Mouse (Mus musculus) neural tube, embryonic 11.5 days (tissue): ENCODE data around the gene Eif3b. TPM values are rescaled to one million over a fixed set of nuclear protein-coding genes. Genes with fewer than 3 reads are reported as not detected.

Experiments used
- ATAC-seq: fragments of 200-750 bp; cut with Nextera tagmentation; 2 replicates; pipeline ENCODE4 v1.8.0; 2017; ENCODE audit warnings: moderate number of reproducible peaks, mild to moderate bottlenecking, moderate TSS enrichment, moderate library complexity; ENCODE audit not compliant: insufficient read depth, low FRiP score, low TSS enrichment
- DNase-seq: peaks from one replicate; pipeline ENCODE4 v3.0.0-alpha.2; 2015; ENCODE audit warnings: low spot score
- H3K27ac ChIP-seq: fragments of 300-500 bp; sonication (generic); 2 replicates; pipeline ENCODE4 v1.5.1; 2014; ENCODE audit warnings: low read depth, mild to moderate bottlenecking, low read length
- H3K27me3 ChIP-seq: fragments of 300-500 bp; sonication (generic); 2 replicates; pipeline ENCODE4 v1.6.1; 2014; ENCODE audit warnings: mild to moderate bottlenecking, low read length, mixed read lengths; ENCODE audit not compliant: control insufficient read depth, insufficient read depth
- H3K36me3 ChIP-seq: fragments of 300-500 bp; sonication (generic); 2 replicates; pipeline ENCODE4 v1.6.1; 2014; ENCODE audit warnings: mild to moderate bottlenecking, low read length, moderate library complexity, mixed read lengths; ENCODE audit not compliant: control insufficient read depth, insufficient read depth
- H3K4me1 ChIP-seq: fragments of 300-500 bp; sonication (generic); 2 replicates; pipeline ENCODE4 v1.6.1; 2014; ENCODE audit warnings: low read length, mixed read lengths; ENCODE audit not compliant: control insufficient read depth, insufficient read depth
- H3K4me2 ChIP-seq: fragments of 300-500 bp; sonication (generic); 2 replicates; pipeline ENCODE4 v1.6.1; 2014; ENCODE audit warnings: low read depth, mild to moderate bottlenecking, moderate library complexity
- H3K4me3 ChIP-seq: fragments of 300-500 bp; sonication (generic); 2 replicates; pipeline ENCODE4 v1.5.1; 2014; ENCODE audit warnings: low read depth, low read length
- H3K9ac ChIP-seq: fragments of 300-500 bp; sonication (generic); 2 replicates; pipeline ENCODE4 v1.6.1; 2014; ENCODE audit warnings: mild to moderate bottlenecking, low read length
- H3K9me3 ChIP-seq: fragments of 300-500 bp; sonication (generic); 2 replicates; pipeline ENCODE4 v1.6.1; 2016; ENCODE audit warnings: low read length; ENCODE audit not compliant: control insufficient read depth
- WGBS: fragments of 180-500 bp; shearing (Covaris S2); extraction: QIAGEN DNeasy Blood & Tissue Kit; methylation state at CpG from one replicate; pipeline ENCODE4 v1.1.7; 2014; 5-methylcytosine and 5-hydroxymethylcytosine counted together
- microRNA-seq: library from miRNA; unstranded; fragments of <30 nt; microRNA quantifications from one replicate; pipeline ENCODE4, GENCODE M21; 2016
- polyA plus RNA-seq: library from polyadenylated mRNA; unstranded; fragments of >200 nt; fragmentation: Nextera tagmentation; extraction: Ambion mirVana; gene quantifications from 2 replicates; pipeline ENCODE4 v1.2.1, GENCODE M21; 2014

Eif3b gene
- polyA plus RNA-seq, 1 experiment from 2014 or later, result 198 TPM

- ATAC-seq, result no peak
- WGBS, result 81% methylated on average over 4 of the region's 4 CpGs
Observed at GRCm38 (mm10) chr5:140481458-140481857, 62.3 kb downstream of the Eif3b start.

DNA sequence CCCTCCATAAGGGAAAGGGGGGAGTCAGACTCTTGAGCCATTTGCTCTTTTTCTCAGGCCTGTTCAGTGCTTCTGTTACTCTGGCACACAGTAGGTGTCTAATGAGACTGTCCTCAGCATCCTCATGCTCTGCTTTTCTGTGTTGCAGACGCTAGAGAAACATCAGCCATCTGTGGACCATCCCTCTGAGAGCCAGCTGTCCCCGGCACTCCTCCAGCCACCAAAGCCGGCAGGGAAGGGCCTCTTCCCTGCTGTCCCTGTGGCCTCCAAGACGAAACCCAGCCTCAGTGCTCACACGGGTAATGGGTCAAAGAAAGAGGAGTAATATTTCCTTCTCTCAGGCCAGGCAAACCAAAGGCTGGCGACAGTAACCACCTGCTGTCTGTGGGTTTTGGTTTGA lies 72.0 kb downstream of the Eif3b start:
- Histone ChIP-seq H3K4me3 (no peak overlapping the region), H3K9me3 (no peaks in the 10 kb centered on the region), H3K4me2 (no peak overlapping the region), H3K9ac (no peak overlapping the region), H3K4me1 (no peaks in the 10 kb centered on the region), H3K36me3 (no peaks in the 10 kb centered on the region), H3K27ac (no peak overlapping the region), H3K27me3 (no peaks in the 10 kb centered on the region)
- DNase-seq, result no peak
- 55% methylated on average over 6 of the region's 6 CpGs for WGBS
- ATAC-seq, result no peak

More at GRCm38 (mm10) chr5:140481458-140481857, 62.3 kb downstream of the Eif3b start:
- no peaks in the 10 kb centered on the region; the same call in 1 of the 2 replicates for H3K9me3 ChIP-seq
- 0 out of 2 replicates have a peak, but pooled peaks cover 2% of the 10 kb centered on the region for H3K36me3 ChIP-seq
- no peak overlapping the region for H3K9ac ChIP-seq
- no peak overlapping the region for H3K4me3 ChIP-seq
- no peak for DNase-seq
- H3K4me1 ChIP-seq, result no peaks in the 10 kb centered on the region
- H3K4me2 ChIP-seq, result no peak overlapping the region
- H3K27me3 ChIP-seq, result no peaks in the 10 kb centered on the region
- no peak overlapping the region for H3K27ac ChIP-seq

DNA sequence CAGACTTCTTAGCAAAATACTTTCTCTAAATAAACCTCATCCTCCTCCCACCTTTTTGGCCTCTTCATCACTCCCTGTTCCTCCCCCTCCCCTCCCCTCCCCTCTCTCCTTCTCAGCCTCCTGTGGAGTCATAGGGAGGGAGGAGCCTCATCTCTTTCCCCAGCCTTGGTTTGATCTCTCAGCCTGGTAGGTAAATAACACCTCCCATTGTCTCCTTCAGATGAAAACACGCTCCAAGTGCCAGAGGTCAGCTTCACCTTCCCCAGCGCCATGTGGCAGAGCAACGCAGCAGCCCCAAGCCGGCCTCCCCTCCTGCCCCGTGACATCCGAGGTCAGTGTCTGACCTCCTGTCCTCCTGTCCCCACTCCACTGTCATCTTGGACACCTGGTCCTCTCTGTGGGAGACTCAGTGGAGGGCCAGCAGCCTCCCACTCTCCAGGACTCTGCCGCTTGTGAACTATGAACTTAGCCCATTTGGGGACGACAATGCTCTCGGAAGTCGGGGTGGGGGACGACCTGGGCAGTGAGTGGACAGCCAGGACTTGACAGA lies 73.6 kb downstream of the Eif3b start:
- H3K9me3 ChIP-seq, result no peaks in the 10 kb centered on the region
- H3K4me2 ChIP-seq, result no peak overlapping the region
- no peaks in the 10 kb centered on the region for H3K27me3 ChIP-seq
- DNase-seq (no peak), ATAC-seq (no peak)
- no peak overlapping the region for H3K9ac ChIP-seq
- H3K4me3 ChIP-seq, result no peak overlapping the region
- no peak overlapping the region for H3K27ac ChIP-seq
- no peaks in the 10 kb centered on the region for H3K4me1 ChIP-seq
- no peaks in the 10 kb centered on the region for H3K36me3 ChIP-seq
- 36% methylated on average over 10 of the region's 11 CpGs for WGBS

Small RNA genes lying within 50 kb of the gene (microRNA-seq; reads per million reads assigned to microRNA genes)
- 1.0 reads per million for gene Mir7038

Other genes with a start within 250 kb of the Eif3b start
- gene Mad1l1, start 97.8 kb upstream of the Eif3b start, polyA plus RNA-seq, result 48.5 and 51.9 TPM in 2 replicates
- 47.1 and 50.9 TPM in 2 replicates for gene Nudt1, start 97.7 kb upstream of the Eif3b start, polyA plus RNA-seq
- gene Mrm2, start 87.4 kb upstream of the Eif3b start, polyA plus RNA-seq, result 19.2 and 20.1 TPM in 2 replicates
- gene Snx8, start 30.1 kb upstream of the Eif3b start, polyA plus RNA-seq, result 8.4 and 10.0 TPM in 2 replicates
- not detected in 2 replicates for gene Gm4869, start 26.3 kb downstream of the Eif3b start, polyA plus RNA-seq
- gene Chst12, start 86.2 kb downstream of the Eif3b start, polyA plus RNA-seq, result 14.4 and 15.5 TPM in 2 replicates
- not detected in 2 replicates for gene Grifin, start 145.7 kb downstream of the Eif3b start, polyA plus RNA-seq
- 35.4 and 37.5 TPM in 2 replicates for gene Lfng, start 188.0 kb downstream of the Eif3b start, polyA plus RNA-seq
- gene Ttyh3, start 229.7 kb downstream of the Eif3b start, polyA plus RNA-seq, result 61.0 and 65.0 TPM in 2 replicates